Mouse (Mus musculus): ENCODE measurements around the gene Gm45140. TPM values are rescaled to one million over a fixed set of nuclear protein-coding genes. Genes with fewer than 3 reads are reported as not detected.

Gm45140 gene
- total RNA-seq, 2 experiments from 2014 or later = 2.7 to 3.5 TPM

- H3K4me3 ChIP-seq = no peak overlapping the region
- DNase-seq (ENCODE audit: extremely low spot score in 1 of 2, low spot score in 2 of 2) = no peak
- intact Hi-C loops (cut with DNase I) = no loop called here
- no peak overlapping the region for H3K27ac ChIP-seq
- peak; percentile 84 for TF ChIP-seq CTCF (IDR thresholded peaks at IDR 0.05)
These were observed 72.0 kb downstream of the Gm45140 start for GRCm38 (mm10) chr6:87763376-87764280.

- no peak overlapping the region for H3K4me3 ChIP-seq
- TF ChIP-seq CTCF (IDR thresholded peaks at IDR 0.05) = no peak
- H3K27ac ChIP-seq = no peak overlapping the region
- intact Hi-C loops (cut with DNase I) = no loop called here
- no peak for DNase-seq (ENCODE audit: extremely low spot score in 1 of 2, low spot score in 2 of 2)
These were observed 73.4 kb downstream of the Gm45140 start for GRCm38 (mm10) chr6:87762161-87762560.

GRCm38 (mm10) chr6:87759850-87760249, 75.7 kb downstream of the Gm45140 start:
- Histone ChIP-seq H3K4me3 (no peak overlapping the region), H3K27ac (no peak overlapping the region)
- intact Hi-C loops (cut with DNase I) = no loop called here
- DNase-seq (ENCODE audit: extremely low spot score in 1 of 2, low spot score in 2 of 2) = no peak
- TF ChIP-seq CTCF (IDR thresholded peaks at IDR 0.05) = no peak

GRCm38 (mm10) chr6:87759404-87759803, 76.2 kb downstream of the Gm45140 start:
- TF ChIP-seq CTCF (IDR thresholded peaks at IDR 0.05) = no peak
- no peak overlapping the region for H3K27ac ChIP-seq
- H3K4me3 ChIP-seq = no peak overlapping the region
- no peak for DNase-seq (ENCODE audit: extremely low spot score in 1 of 2, low spot score in 2 of 2)
- intact Hi-C loops (cut with DNase I) = no loop called here

- TF ChIP-seq CTCF (IDR thresholded peaks at IDR 0.05) = no peak
- intact Hi-C loops (cut with DNase I) = no loop called here
- Histone ChIP-seq H3K4me3 (no peak overlapping the region), H3K27ac (no peak overlapping the region)
- no peak for DNase-seq (ENCODE audit: extremely low spot score in 1 of 2, low spot score in 2 of 2)
These were observed 78.7 kb downstream of the Gm45140 start for GRCm38 (mm10) chr6:87756896-87757295.

GRCm38 (mm10) chr6:87755196-87755595, 80.4 kb downstream of the Gm45140 start:
- DNase-seq (ENCODE audit: extremely low spot score in 1 of 2, low spot score in 2 of 2) = no peak
- no peak for TF ChIP-seq CTCF (IDR thresholded peaks at IDR 0.05)
- Histone ChIP-seq H3K27ac (no peak overlapping the region), H3K4me3 (no peak overlapping the region)
- intact Hi-C loops (cut with DNase I) = no loop called here

GRCm38 (mm10) chr6:87751574-87751973, 84.0 kb downstream of the Gm45140 start:
- intact Hi-C loops (cut with DNase I) = no loop called here
- TF ChIP-seq CTCF (IDR thresholded peaks at IDR 0.05) = no peak
- H3K27ac ChIP-seq = no peak overlapping the region
- DNase-seq (ENCODE audit: extremely low spot score in 1 of 2, low spot score in 2 of 2) = no peak
- H3K4me3 ChIP-seq = no peak overlapping the region

GRCm38 (mm10) chr6:87750184-87750910, 85.2 kb downstream of the Gm45140 start:
- TF ChIP-seq CTCF (IDR thresholded peaks at IDR 0.05) = no peak
- H3K4me3 ChIP-seq = no peak overlapping the region
- H3K27ac ChIP-seq = no peak overlapping the region
- intact Hi-C loops (cut with DNase I) = no loop called here
- no peak for DNase-seq (ENCODE audit: extremely low spot score in 1 of 2, low spot score in 2 of 2)

GRCm38 (mm10) chr6:87748531-87748930, 87.1 kb downstream of the Gm45140 start:
- DNase-seq (ENCODE audit: extremely low spot score in 1 of 2, low spot score in 2 of 2) = no peak
- TF ChIP-seq CTCF (IDR thresholded peaks at IDR 0.05) = no peak
- Histone ChIP-seq H3K27ac (no peak overlapping the region), H3K4me3 (no peak overlapping the region)
- intact Hi-C loops (cut with DNase I) = no loop called here

- H3K27ac ChIP-seq = no peak overlapping the region
- no peak for DNase-seq (ENCODE audit: extremely low spot score in 1 of 2, low spot score in 2 of 2)
- no peak overlapping the region for H3K4me3 ChIP-seq
- intact Hi-C loops (cut with DNase I) = no loop called here
- no peak for TF ChIP-seq CTCF (IDR thresholded peaks at IDR 0.05)
These were observed 87.5 kb downstream of the Gm45140 start for GRCm38 (mm10) chr6:87748078-87748477.

- Histone ChIP-seq H3K4me3 (no peak overlapping the region), H3K27ac (no peak overlapping the region)
- no peak for TF ChIP-seq CTCF (IDR thresholded peaks at IDR 0.05)
- intact Hi-C loops (cut with DNase I) = no loop called here
- no peak for DNase-seq (ENCODE audit: extremely low spot score in 1 of 2, low spot score in 2 of 2)
These were observed 88.7 kb downstream of the Gm45140 start for GRCm38 (mm10) chr6:87746849-87747248.

GRCm38 (mm10) chr6:87746059-87746458, 89.5 kb downstream of the Gm45140 start:
- TF ChIP-seq CTCF (IDR thresholded peaks at IDR 0.05) = no peak
- Histone ChIP-seq H3K27ac (no peak overlapping the region), H3K4me3 (no peak overlapping the region)
- DNase-seq (ENCODE audit: extremely low spot score in 1 of 2, low spot score in 2 of 2) = no peak
- intact Hi-C loops (cut with DNase I) = no loop called here

Measured in left cerebral cortex, adult 2 months (tissue).